8 mouse cellular contexts compared by ENCODE assay signal in genomic region chr12:84163133-84163532, GRCm38 (mm10). TPM values are rescaled to one million over a fixed set of nuclear protein-coding genes. Genes with fewer than 3 reads are reported as not detected.
DNase-seq lines count a peak whose midpoint lies in the region; ATAC-seq lines count a peak whose summit lies in the region.

No protein-coding gene starts in this region.

- peak; percentile 41 for DNase-seq in kidney, adult 11 months
- DNase-seq in kidney, adult 9 months: no peak
- DNase-seq in ES-CJ7 (ENCODE audit: low read depth, low spot score): peak; percentile 65
- DNase-seq in frontal cortex, postnatal 10 days (ENCODE audit: low spot score in 2 of 2): no peak
- DNase-seq in gastrocnemius, adult 8-10 months (ENCODE audit: low spot score in 2 of 2): no peak
- no peak for DNase-seq in urinary bladder, postnatal 36 days (ENCODE audit: low spot score in 2 of 2)

- peak; percentile 81 for ATAC-seq in granulocyte monocyte progenitor cell, adult 5-6 weeks (replicated peaks; ENCODE audit: poor library complexity, severe bottlenecking)
- peak; percentile 89 for ATAC-seq in megakaryocyte progenitor cell, adult 5-6 weeks (replicated peaks; ENCODE audit: poor library complexity)

RNA-seq across cellular contexts. Expression of gene Pnma1, which starts 14.8 kb away (rescaled TPM):
- total RNA-seq in granulocyte monocyte progenitor cell, adult 5-6 weeks (2014; fragmentation: Nextera tagmentation): 0.26 and 0.47 TPM in 2 replicates
- total RNA-seq in granulocyte monocyte progenitor cell, adult 5-6 weeks (2017): 0.17 TPM in 1 of 2 replicates, not detected in the other
- total RNA-seq in megakaryocyte progenitor cell, adult 5-6 weeks (2015): 0.15 TPM in 2 replicates
- total RNA-seq in megakaryocyte progenitor cell, adult 5-6 weeks (2017): 0.24 and 0.62 TPM in 2 replicates
- total RNA-seq in gastrocnemius, adult 8-10 months (2022): under 1 TPM in 3 of 4 experiments, not detected in 1; 0.10 to 0.17 (median 0.16) TPM

RNA-seq across cellular contexts. Expression of gene Dnal1, which starts 49.0 kb away (rescaled TPM):
- 1.5 and 4.1 TPM in 2 replicates for total RNA-seq in granulocyte monocyte progenitor cell, adult 5-6 weeks (2014; fragmentation: Nextera tagmentation)
- total RNA-seq in granulocyte monocyte progenitor cell, adult 5-6 weeks (2017): 0.77 and 0.78 TPM in 2 replicates
- 0.61 and 1.1 TPM in 2 replicates for total RNA-seq in megakaryocyte progenitor cell, adult 5-6 weeks (2015)
- 0.41 and 0.75 TPM in 2 replicates for total RNA-seq in megakaryocyte progenitor cell, adult 5-6 weeks (2017)
- total RNA-seq in gastrocnemius, adult 8-10 months (2022): 1 to 10 TPM; 6.0 to 8.3 (median 6.9) TPM

RNA-seq across cellular contexts. Expression of gene Elmsan1, which starts 55.5 kb away (rescaled TPM):
- total RNA-seq in granulocyte monocyte progenitor cell, adult 5-6 weeks (2014; fragmentation: Nextera tagmentation): 12.7 and 15.1 TPM in 2 replicates
- total RNA-seq in granulocyte monocyte progenitor cell, adult 5-6 weeks (2017): 7.8 and 10.1 TPM in 2 replicates
- 13.7 and 14.1 TPM in 2 replicates for total RNA-seq in megakaryocyte progenitor cell, adult 5-6 weeks (2015)
- total RNA-seq in megakaryocyte progenitor cell, adult 5-6 weeks (2017): 11.5 and 15.2 TPM in 2 replicates
- 1 to 10 TPM; 5.7 to 9.1 (median 7.4) TPM for total RNA-seq in gastrocnemius, adult 8-10 months (2022)

Comparison
In these comparisons a context has a peak if more than half of its experiments do, and no peak if none do; other contexts are left out.
1. DNase-seq: peak in kidney, adult 11 months (single experiment) and ES-CJ7 (single experiment); none in kidney, adult 9 months (single experiment), frontal cortex, postnatal 10 days (0 of 2), gastrocnemius, adult 8-10 months (0 of 2) and urinary bladder, postnatal 36 days (0 of 2).